19 mouse cellular contexts compared by ENCODE assay signal in genomic region chr12:117692775-117693174, GRCm38 (mm10).
DNase-seq lines count a peak whose midpoint lies in the region; ATAC-seq lines count a peak whose summit lies in the region.
"Had no signal": no experiment of that assay in that cellular context is flagged by ENCODE, and none has a peak within 500 bp of the region (broad histone marks: within the 10 kb centered on the region; RNA-seq: fewer than 3 reads in every experiment).

No protein-coding gene starts in this region.

- DNase-seq in heart, embryonic 10.5 days (ENCODE audit: low spot score), result peak; percentile 53
- DNase-seq in heart, adult 18-20 months, result no peak
- DNase-seq in hindbrain, embryonic 10.5 days (ENCODE audit: low spot score), result no peak
- no peak for DNase-seq in thymus, postnatal 4 days
- DNase-seq in left cerebral cortex, adult 11 months (ENCODE audit: low spot score), result no peak
- DNase-seq: adrenal gland, postnatal 25 days; cerebellum, adult 9-10 months; gastrocnemius, postnatal 10 days; heart, postnatal 14 days; right cerebral cortex, adult 18-20 months; thymus, adult 18-20 months had no signal

- peak overlapping the region; percentile 15; the same call in 1 of the 2 replicates for H3K4me2 ChIP-seq in midbrain, embryonic 12.5 days (replicated peaks)
- peak overlapping the region; percentile 65 for H3K4me2 ChIP-seq in neural tube, embryonic 15.5 days
- H3K4me2 ChIP-seq: heart, embryonic 11.5 days; liver, embryonic 12.5 days; lung, embryonic 15.5 days had no signal

- peaks cover 10% of the 10 kb centered on the region for H3K4me1 ChIP-seq in heart, embryonic 10.5 days
- peaks cover 28% of the 10 kb centered on the region for H3K4me1 ChIP-seq in hindbrain, embryonic 10.5 days (replicated peaks)
- peaks cover 24% of the 10 kb centered on the region for H3K4me1 ChIP-seq in midbrain, embryonic 12.5 days
- H3K4me1 ChIP-seq in neural tube, embryonic 15.5 days, result peaks cover 51% of the 10 kb centered on the region
- H3K4me1 ChIP-seq: liver, embryonic 12.5 days had no signal

- H3K36me3 ChIP-seq in heart, embryonic 10.5 days, result no peaks in the 10 kb centered on the region
- H3K36me3 ChIP-seq in hindbrain, embryonic 10.5 days, result no peaks in the 10 kb centered on the region
- H3K36me3 ChIP-seq in midbrain, embryonic 12.5 days, result no peaks in the 10 kb centered on the region
- H3K36me3 ChIP-seq in neural tube, embryonic 15.5 days, result no peaks in the 10 kb centered on the region
- H3K36me3 ChIP-seq: liver, embryonic 12.5 days; lung, embryonic 15.5 days had no signal

- H3K27me3 ChIP-seq in heart, embryonic 10.5 days (ENCODE audit: insufficient read depth, poor library complexity, severe bottlenecking), result peaks cover 7% of the 10 kb centered on the region
- peaks cover 11% of the 10 kb centered on the region for H3K27me3 ChIP-seq in hindbrain, embryonic 10.5 days (ENCODE audit: insufficient read depth, poor library complexity, severe bottlenecking)
- 0 out of 2 replicates have a peak, but pooled peaks cover under 1% of the 10 kb centered on the region for H3K27me3 ChIP-seq in midbrain, embryonic 12.5 days
- no peaks in the 10 kb centered on the region for H3K27me3 ChIP-seq in neural tube, embryonic 15.5 days (replicated peaks)
- H3K27me3 ChIP-seq: liver, embryonic 12.5 days; lung, embryonic 15.5 days had no signal

- ATAC-seq in midbrain, embryonic 12.5 days (ENCODE audit: low FRiP score, low read depth), result no peak
- ATAC-seq in neural tube, embryonic 15.5 days (ENCODE audit: low FRiP score), result no peak
- ATAC-seq in erythroid progenitor cell, adult 5-6 weeks (replicated peaks; ENCODE audit: low FRiP score, poor library complexity, severe bottlenecking), result no peak
- ATAC-seq: liver, embryonic 12.5 days had no signal

- no peak overlapping the region for H3K9ac ChIP-seq in midbrain, embryonic 12.5 days (replicated peaks)
- no peak overlapping the region for H3K9ac ChIP-seq in neural tube, embryonic 15.5 days (replicated peaks)
- H3K9ac ChIP-seq: liver, embryonic 12.5 days; lung, embryonic 15.5 days had no signal

- 39% methylated on average over 1 of the region's 1 CpGs for WGBS in heart, embryonic 10.5 days
- WGBS in hindbrain, embryonic 10.5 days, result 32% methylated on average over 1 of the region's 1 CpGs
- WGBS in midbrain, embryonic 12.5 days, result 7% methylated on average over 1 of the region's 1 CpGs
- WGBS in neural tube, embryonic 15.5 days, result 33% methylated on average over 1 of the region's 1 CpGs

- no peak overlapping the region for H3K4me3 ChIP-seq in heart, embryonic 10.5 days
- H3K4me3 ChIP-seq in hindbrain, embryonic 10.5 days, result no peak overlapping the region
- no peak overlapping the region for H3K4me3 ChIP-seq in midbrain, embryonic 12.5 days
- peak overlapping the region; percentile 21 for H3K4me3 ChIP-seq in neural tube, embryonic 15.5 days (replicated peaks)
- H3K4me3 ChIP-seq: liver, embryonic 12.5 days; lung, embryonic 15.5 days had no signal

- no peaks in the 10 kb centered on the region for H3K9me3 ChIP-seq in heart, embryonic 10.5 days
- no peaks in the 10 kb centered on the region for H3K9me3 ChIP-seq in hindbrain, embryonic 10.5 days
- H3K9me3 ChIP-seq in midbrain, embryonic 12.5 days, result no peaks in the 10 kb centered on the region
- H3K9me3 ChIP-seq in neural tube, embryonic 15.5 days (replicated peaks), result no peaks in the 10 kb centered on the region
- H3K9me3 ChIP-seq: liver, embryonic 12.5 days; lung, embryonic 15.5 days had no signal

- H3K27ac ChIP-seq in heart, embryonic 10.5 days, result no peak overlapping the region
- H3K27ac ChIP-seq in hindbrain, embryonic 10.5 days, result peak overlapping the region; percentile 50
- H3K27ac ChIP-seq in midbrain, embryonic 12.5 days (replicated peaks), result no peak overlapping the region; the same call in 1 of the 2 replicates
- H3K27ac ChIP-seq in neural tube, embryonic 15.5 days (replicated peaks), result no peak overlapping the region
- H3K27ac ChIP-seq: kidney, postnatal 0 days; liver, embryonic 12.5 days; lung, embryonic 15.5 days; macrophage had no signal
